In the genomic region with DNA sequence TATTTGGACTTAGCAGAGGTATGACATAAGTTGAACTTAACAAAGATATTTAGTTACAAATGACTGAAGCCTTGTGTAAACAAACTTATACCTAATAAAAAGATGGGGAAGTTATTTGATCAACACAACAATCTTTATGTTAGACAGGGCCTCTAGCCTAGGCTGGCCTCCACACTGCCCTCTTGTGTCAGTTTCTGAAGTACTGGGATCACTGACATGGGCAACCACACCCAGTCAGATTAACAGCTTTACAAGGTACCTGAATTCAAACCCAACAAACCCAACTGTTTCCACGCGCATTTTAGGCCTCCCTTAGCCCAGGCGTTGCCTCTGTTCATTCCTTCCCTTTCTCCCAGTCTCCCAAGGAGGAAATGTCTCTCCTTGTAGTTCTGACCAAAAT, we compare ENCODE assay signal across 8 mouse cellular contexts. TPM values are rescaled to one million over a fixed set of nuclear protein-coding genes. Genes with fewer than 3 reads are reported as not detected.
A peak's percentile ranks its signal among the peaks of the same experiment; 100 is the strongest.
DNase-seq lines count a peak whose midpoint lies in the region; ATAC-seq and TF ChIP-seq lines count a peak whose summit lies in the region.

No protein-coding gene starts in this region.

- no peaks in the 10 kb centered on the region for H3K36me3 ChIP-seq in forebrain, embryonic 14.5 days (ENCODE audit: control insufficient read depth, insufficient read depth, low read length)
- no peaks in the 10 kb centered on the region for H3K36me3 ChIP-seq in forebrain, embryonic 10.5 days (replicated peaks)
- H3K36me3 ChIP-seq in spleen, adult 2 months (ENCODE audit: control insufficient read depth, insufficient read depth, low read length) = no peaks in the 10 kb centered on the region

- TF ChIP-seq CTCF in spleen, adult 2 months (IDR thresholded peaks at IDR 0.05; ENCODE audit: extremely low read depth, insufficient read depth, insufficient read length, insufficient replicate concordance) = 0 out of 2 replicates have a peak, but pooled peaks have one; percentile 9

- TF ChIP-seq POLR2A in spleen, adult 2 months (IDR thresholded peaks at IDR 0.05; ENCODE audit: low read depth, low read length) = no peak

- H3K27me3 ChIP-seq in forebrain, embryonic 14.5 days (replicated peaks; ENCODE audit: control insufficient read depth, insufficient read depth, low read length) = no peaks in the 10 kb centered on the region
- no peaks in the 10 kb centered on the region for H3K27me3 ChIP-seq in forebrain, embryonic 10.5 days (ENCODE audit: poor library complexity, severe bottlenecking)
- no peaks in the 10 kb centered on the region for H3K27me3 ChIP-seq in spleen, adult 2 months (ENCODE audit: control insufficient read depth, insufficient read depth, low read length)

- H3K9me3 ChIP-seq in forebrain, embryonic 14.5 days (replicated peaks; ENCODE audit: control insufficient read depth, low read length) = no peaks in the 10 kb centered on the region
- no peaks in the 10 kb centered on the region for H3K9me3 ChIP-seq in forebrain, embryonic 10.5 days

- peak; percentile 15 for DNase-seq in forebrain, embryonic 14.5 days (ENCODE audit: low spot score)
- DNase-seq in forebrain, embryonic 10.5 days (ENCODE audit: extremely low spot score, low spot score) = no peak
- no peak for DNase-seq in spleen, adult 2 months (ENCODE audit: low read depth in 1 of 2, low spot score in 2 of 2)
- no peak for DNase-seq in spleen, postnatal 36 days (ENCODE audit: low spot score in 2 of 2)
- peak; percentile 59 for DNase-seq in thymus, postnatal 4 days
- DNase-seq in layer of hippocampus, adult 18-20 months (ENCODE audit: low spot score in 2 of 2) = no peak
- no peak for DNase-seq in urinary bladder, adult 2 months (ENCODE audit: low spot score)

- no peak overlapping the region for H3K27ac ChIP-seq in forebrain, embryonic 14.5 days (ENCODE audit: low read depth, low read length)
- H3K27ac ChIP-seq in forebrain, embryonic 10.5 days = no peak overlapping the region
- no peak overlapping the region for H3K27ac ChIP-seq in spleen, adult 2 months (ENCODE audit: insufficient read depth, low read length)

- H3K4me2 ChIP-seq in forebrain, embryonic 14.5 days (ENCODE audit: low read length) = no peak overlapping the region

- H3K4me1 ChIP-seq in forebrain, embryonic 14.5 days (ENCODE audit: control insufficient read depth, insufficient read depth, low read length) = no peaks in the 10 kb centered on the region
- peaks cover 6% of the 10 kb centered on the region; the same call in 1 of the 2 replicates for H3K4me1 ChIP-seq in forebrain, embryonic 10.5 days
- no peaks in the 10 kb centered on the region for H3K4me1 ChIP-seq in spleen, adult 2 months (ENCODE audit: control insufficient read depth, insufficient read depth, insufficient read length)

- no peak overlapping the region for H3K4me3 ChIP-seq in forebrain, embryonic 14.5 days (ENCODE audit: low read depth, low read length)
- no peak overlapping the region for H3K4me3 ChIP-seq in forebrain, embryonic 10.5 days
- H3K4me3 ChIP-seq in spleen, adult 2 months (ENCODE audit: extremely low read depth, insufficient read depth, insufficient read length) = no peak overlapping the region

- 71% methylated on average over 3 of the region's 3 CpGs for WGBS in forebrain, embryonic 14.5 days
- WGBS in forebrain, embryonic 10.5 days = 78% methylated on average over 3 of the region's 3 CpGs
- WGBS in spleen, adult 2 months = 92% methylated on average over 3 of the region's 3 CpGs

- ATAC-seq in forebrain, embryonic 14.5 days = no peak
- peak; percentile 64 for ATAC-seq in granulocyte monocyte progenitor cell, adult 5-6 weeks (replicated peaks; ENCODE audit: poor library complexity, severe bottlenecking)

- H3K9ac ChIP-seq in forebrain, embryonic 14.5 days (ENCODE audit: low read length) = no peak overlapping the region

RNA-seq across cellular contexts. Expression of a gene that starts 28.7 kb away (rescaled TPM):
- 64.7 and 71.6 TPM in 2 replicates for polyA plus RNA-seq in forebrain, embryonic 14.5 days (2014; fragmentation: Nextera tagmentation; extraction: Ambion mirVana)
- polyA plus RNA-seq in forebrain, embryonic 10.5 days (2016; fragmentation: Nextera tagmentation; extraction: Ambion mirVana) = 37.6 and 38.8 TPM in 2 replicates
- 1.6 and 2.8 TPM in 2 replicates for polyA plus RNA-seq in spleen, adult 2 months (2012; rRNA removed)
- 11.2 and 25.9 TPM in 2 replicates for total RNA-seq in granulocyte monocyte progenitor cell, adult 5-6 weeks (2014; fragmentation: Nextera tagmentation)
- 38.7 and 52.3 TPM in 2 replicates for total RNA-seq in granulocyte monocyte progenitor cell, adult 5-6 weeks (2017)
- 10 to 100 TPM; 13.6 to 16.9 TPM for total RNA-seq in layer of hippocampus, adult 18-20 months (2021)
- 16.4 TPM in 2 replicates for polyA plus RNA-seq in urinary bladder, adult 2 months (2012; rRNA removed)

RNA-seq across cellular contexts. Expression of a gene that starts 31.0 kb away (rescaled TPM):
- polyA plus RNA-seq in forebrain, embryonic 14.5 days (2014; fragmentation: Nextera tagmentation; extraction: Ambion mirVana) = 29.1 and 37.3 TPM in 2 replicates
- polyA plus RNA-seq in forebrain, embryonic 10.5 days (2016; fragmentation: Nextera tagmentation; extraction: Ambion mirVana) = 32.2 and 33.3 TPM in 2 replicates
- 1.4 and 1.5 TPM in 2 replicates for polyA plus RNA-seq in spleen, adult 2 months (2012; rRNA removed)
- total RNA-seq in granulocyte monocyte progenitor cell, adult 5-6 weeks (2014; fragmentation: Nextera tagmentation) = 3.1 and 5.7 TPM in 2 replicates
- total RNA-seq in granulocyte monocyte progenitor cell, adult 5-6 weeks (2017) = 4.3 and 4.6 TPM in 2 replicates
- 10 to 100 TPM; 86.8 to 90.7 TPM for total RNA-seq in layer of hippocampus, adult 18-20 months (2021)
- polyA plus RNA-seq in urinary bladder, adult 2 months (2012; rRNA removed) = 29.5 and 31.1 TPM in 2 replicates

Comparison
In these comparisons a context has a peak if more than half of its experiments do, and no peak if none do; other contexts are left out.
1. DNase-seq: peak in forebrain, embryonic 14.5 days (single experiment) and thymus, postnatal 4 days (single experiment); none in forebrain, embryonic 10.5 days (single experiment), spleen, adult 2 months (0 of 2), spleen, postnatal 36 days (0 of 2), layer of hippocampus, adult 18-20 months (0 of 2) and urinary bladder, adult 2 months (single experiment).
2. RNA of a gene that starts 31.0 kb away (polyA plus RNA-seq): 32.2 to 33.3 TPM in forebrain, embryonic 10.5 days, 29.5 to 31.1 TPM in urinary bladder, adult 2 months and 29.1 to 37.3 TPM in forebrain, embryonic 14.5 days; 1.4 to 1.5 TPM in spleen, adult 2 months; every median in the first group is over 10 times any median in the second.